Mouse (Mus musculus): ENCODE results near the gene Sf3a3.

DNA sequence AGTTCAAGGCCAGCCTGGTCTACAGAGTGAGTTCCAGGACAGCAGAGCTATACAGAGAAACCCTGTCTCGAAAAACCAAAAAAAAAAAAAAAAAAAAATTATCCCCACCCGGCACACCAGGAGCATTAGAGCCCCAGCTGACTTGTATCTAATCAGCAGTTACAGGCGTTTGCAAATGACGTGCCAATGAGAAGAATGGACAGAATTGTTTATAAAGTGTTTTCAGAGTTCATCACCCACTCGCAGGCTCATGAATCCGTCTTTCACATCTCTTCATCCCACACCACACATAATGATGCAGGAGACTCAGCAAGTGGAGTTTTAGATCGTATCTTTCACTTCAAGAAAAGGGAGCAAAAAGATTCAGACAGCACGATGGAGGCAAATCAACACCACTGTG is 29.1 kb upstream of the Sf3a3 start:
- TF ChIP-seq POLR2A (IDR thresholded peaks at IDR 0.05; ENCODE audit: extremely low read depth, insufficient read depth, low read length) (no peak), CTCF (IDR thresholded peaks at IDR 0.05; ENCODE audit: extremely low read depth, insufficient read depth, low read length) (no peak)
